Mouse (Mus musculus) heart, embryonic 13.5 days (tissue): ENCODE measurements around the gene 2900011O08Rik. TPM values are rescaled to one million over a fixed set of nuclear protein-coding genes. Genes with fewer than 3 reads are reported as not detected.

Source experiments
- ATAC-seq: fragments of 200-750 bp; cut with Nextera tagmentation; 2 replicates; pipeline ENCODE4 v1.8.0; 2017; ENCODE audit warnings: moderate TSS enrichment; ENCODE audit not compliant: insufficient number of reproducible peaks, low FRiP score, low TSS enrichment; ENCODE audit errors: extremely low read depth
- H3K27ac ChIP-seq: fragments of 300-500 bp; sonication (generic); replicated peaks from 2 replicates; pipeline ENCODE4 v1.5.1; 2015; ENCODE audit warnings: moderate library complexity, mild to moderate bottlenecking, inconsistent platforms
- H3K27me3 ChIP-seq: fragments of 300-500 bp; sonication (generic); replicated peaks from 2 replicates; pipeline ENCODE4 v1.6.1; 2015; ENCODE audit warnings: mild to moderate bottlenecking, inconsistent platforms
- H3K36me3 ChIP-seq: fragments of 300-500 bp; sonication (generic); 2 replicates; pipeline ENCODE4 v1.6.1; 2015; ENCODE audit warnings: mild to moderate bottlenecking, inconsistent platforms
- H3K4me1 ChIP-seq: fragments of 300-500 bp; sonication (generic); 2 replicates; pipeline ENCODE4 v1.6.1; 2015; ENCODE audit warnings: inconsistent platforms
- H3K4me2 ChIP-seq: fragments of 300-500 bp; sonication (generic); 2 replicates; pipeline ENCODE4 v1.6.1; 2015; ENCODE audit warnings: inconsistent platforms, mild to moderate bottlenecking, moderate library complexity
- H3K4me3 ChIP-seq: fragments of 300-500 bp; sonication (generic); 2 replicates; pipeline ENCODE4 v1.5.1; 2015; ENCODE audit warnings: moderate library complexity, mild to moderate bottlenecking, inconsistent platforms
- H3K9ac ChIP-seq: fragments of 300-500 bp; sonication (generic); 2 replicates; pipeline ENCODE4 v1.6.1; 2015; ENCODE audit warnings: inconsistent platforms, mild to moderate bottlenecking, moderate library complexity
- H3K9me3 ChIP-seq: fragments of 300-500 bp; sonication (generic); 2 replicates; pipeline ENCODE4 v1.6.1; 2016; ENCODE audit warnings: inconsistent platforms
- WGBS: fragments of 180-500 bp; shearing (Covaris S2); methylation state at CpG from one replicate; pipeline ENCODE4 v1.1.7; 2015; ENCODE audit warnings: mixed read lengths; 5-methylcytosine and 5-hydroxymethylcytosine counted together
- polyA plus RNA-seq: library from polyadenylated mRNA; unstranded; fragments of >200 nt; fragmentation: Nextera tagmentation; extraction: Ambion mirVana; gene quantifications from 2 replicates; pipeline ENCODE4 v1.2.1, GENCODE M21; 2015

Gene 2900011O08Rik
- polyA plus RNA-seq, 1 experiment from 2014 or later = 1.2 TPM

DNA sequence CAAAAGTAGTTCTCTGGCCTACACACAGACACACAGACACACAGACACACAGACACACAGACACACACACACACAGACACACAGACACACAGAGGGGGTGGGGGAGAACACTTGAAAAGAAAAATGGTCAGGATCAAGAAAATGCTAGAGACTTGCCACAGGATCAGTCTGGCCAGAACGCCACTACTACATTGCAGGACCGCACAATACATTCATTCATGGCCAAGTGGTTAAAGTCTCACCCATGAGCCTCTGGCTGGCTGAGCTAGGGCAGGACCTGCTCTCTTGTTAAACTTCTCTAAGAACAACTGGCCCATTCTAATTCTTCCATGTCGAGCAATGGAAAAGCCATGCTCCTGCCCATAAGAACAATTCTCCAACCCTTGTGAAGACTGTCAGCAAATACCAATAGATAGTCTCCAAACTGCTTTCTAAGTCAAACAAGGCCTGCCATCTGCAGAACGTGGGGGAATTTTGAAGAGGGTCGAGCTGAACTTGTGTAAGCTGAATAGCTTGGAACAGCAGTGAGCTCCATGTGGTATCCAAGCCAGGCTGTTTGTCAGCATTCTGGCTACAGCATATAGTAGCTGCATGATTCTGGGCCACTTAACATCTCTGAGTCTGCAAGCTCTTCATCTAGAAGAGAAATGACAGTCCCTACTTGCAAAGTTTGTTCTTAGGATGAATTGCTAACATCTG lies 84.2 kb downstream of the 2900011O08Rik start:
- Histone ChIP-seq H3K27ac (no peak overlapping the region), H3K4me2 (no peak overlapping the region), H3K36me3 (no peaks in the 10 kb centered on the region), H3K4me3 (no peak overlapping the region), H3K9me3 (no peaks in the 10 kb centered on the region), H3K27me3 (no peaks in the 10 kb centered on the region; the same call in 1 of the 2 replicates), H3K9ac (no peak overlapping the region), H3K4me1 (no peaks in the 10 kb centered on the region)
- no peak for ATAC-seq
- 70% methylated on average over 5 of the region's 5 CpGs for WGBS

DNA sequence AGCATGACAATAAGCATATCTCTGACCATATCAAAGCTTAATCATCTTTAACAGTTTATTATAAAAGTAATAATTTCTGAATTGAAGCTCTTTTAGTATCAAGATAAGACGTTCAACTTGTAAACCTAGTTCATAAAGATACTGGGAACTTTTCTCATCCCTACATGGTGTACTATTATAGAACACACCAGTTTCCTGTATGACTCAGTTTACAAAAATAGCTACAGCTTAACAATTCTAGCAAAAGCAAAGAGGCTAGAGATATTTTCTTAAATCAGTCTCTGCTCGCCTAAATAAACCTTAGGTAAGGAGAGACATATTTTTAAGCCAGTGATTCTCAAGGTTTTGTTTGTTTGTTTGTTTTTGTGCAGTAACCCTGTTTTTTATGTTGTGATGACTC lies 96.5 kb downstream of the 2900011O08Rik start:
- Histone ChIP-seq H3K4me2 (no peak overlapping the region), H3K4me1 (no peaks in the 10 kb centered on the region), H3K27ac (no peak overlapping the region), H3K9me3 (no peaks in the 10 kb centered on the region), H3K4me3 (no peak overlapping the region), H3K27me3 (no peaks in the 10 kb centered on the region), H3K9ac (no peak overlapping the region), H3K36me3 (no peaks in the 10 kb centered on the region)
- 52% methylated on average over 2 of the region's 2 CpGs for WGBS
- ATAC-seq = no peak

DNA sequence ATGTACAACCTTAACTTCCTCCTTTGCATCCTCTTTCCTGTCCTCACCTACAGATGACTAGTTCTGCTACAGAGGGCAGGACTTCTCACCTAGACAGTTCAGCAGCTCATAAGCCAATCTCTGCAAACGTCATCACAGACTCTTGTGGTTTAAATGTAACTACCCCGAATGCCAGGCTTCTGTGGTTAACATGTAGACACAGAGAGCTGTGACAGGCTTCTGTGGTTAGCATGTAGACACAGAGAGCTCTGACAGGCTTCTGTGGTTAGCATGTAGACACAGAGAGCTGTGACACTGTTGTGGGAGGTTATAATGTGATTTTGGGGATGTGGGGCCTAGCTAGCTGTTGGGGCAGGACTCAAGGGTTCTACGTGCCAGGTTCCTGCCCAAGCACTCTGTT lies 101.8 kb downstream of the 2900011O08Rik start:
- no peak overlapping the region for H3K27ac ChIP-seq
- no peak overlapping the region for H3K9ac ChIP-seq
- H3K4me1 ChIP-seq = no peaks in the 10 kb centered on the region
- no peak for ATAC-seq
- H3K9me3 ChIP-seq = no peaks in the 10 kb centered on the region
- H3K4me3 ChIP-seq = no peak overlapping the region
- no peak overlapping the region for H3K4me2 ChIP-seq
- 49% methylated on average over 3 of the region's 3 CpGs for WGBS
- H3K27me3 ChIP-seq = no peaks in the 10 kb centered on the region
- no peaks in the 10 kb centered on the region for H3K36me3 ChIP-seq

DNA sequence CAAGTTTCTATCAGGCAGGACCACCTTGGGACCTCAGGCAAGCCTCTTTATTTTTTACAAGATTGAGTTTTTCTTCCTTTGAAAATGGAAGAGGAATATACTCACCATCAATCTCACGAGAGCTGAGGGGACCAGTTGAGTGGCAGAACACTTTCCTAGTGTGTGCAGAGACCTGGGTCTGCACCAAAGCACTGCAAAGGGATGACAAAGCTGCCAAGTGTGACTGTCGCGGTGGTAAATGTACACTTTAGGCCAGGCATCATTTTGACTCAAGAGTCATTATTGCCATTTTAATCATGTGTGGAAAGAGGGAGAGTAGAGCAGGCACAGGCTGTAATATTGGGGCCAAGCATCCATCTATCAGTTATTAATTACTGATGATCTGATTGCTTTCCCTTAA lies 102.9 kb downstream of the 2900011O08Rik start:
- Histone ChIP-seq H3K9me3 (no peaks in the 10 kb centered on the region), H3K4me1 (no peaks in the 10 kb centered on the region), H3K27ac (no peak overlapping the region), H3K27me3 (no peaks in the 10 kb centered on the region), H3K36me3 (no peaks in the 10 kb centered on the region), H3K4me3 (no peak overlapping the region), H3K9ac (no peak overlapping the region), H3K4me2 (no peak overlapping the region)
- WGBS = 69% methylated on average over 3 of the region's 3 CpGs
- ATAC-seq = no peak

DNA sequence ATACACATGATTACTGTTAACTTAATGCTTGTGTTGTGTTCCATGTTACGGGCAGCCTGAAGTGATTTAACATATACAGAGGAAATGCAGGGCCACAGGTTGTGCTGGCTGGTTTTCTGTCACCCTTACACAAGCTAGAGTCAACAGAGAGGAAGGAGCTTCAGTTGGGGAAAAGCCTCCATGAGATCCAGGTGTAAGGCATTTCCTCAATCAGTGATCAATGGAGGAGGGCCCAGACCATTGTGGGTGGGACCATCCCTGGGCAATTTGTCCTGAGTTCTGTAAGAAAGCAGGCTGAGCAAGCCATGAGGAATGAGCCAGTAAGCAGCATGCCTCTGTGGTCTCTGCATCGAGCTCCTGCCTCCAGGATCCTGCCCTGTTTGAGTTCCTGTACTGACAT lies 105.4 kb downstream of the 2900011O08Rik start:
- H3K4me1 ChIP-seq = no peaks in the 10 kb centered on the region
- H3K9me3 ChIP-seq = no peaks in the 10 kb centered on the region
- no peak overlapping the region for H3K4me3 ChIP-seq
- H3K27ac ChIP-seq = no peak overlapping the region
- H3K36me3 ChIP-seq = no peaks in the 10 kb centered on the region
- no peak overlapping the region for H3K4me2 ChIP-seq
- H3K9ac ChIP-seq = no peak overlapping the region
- ATAC-seq = no peak
- H3K27me3 ChIP-seq = no peaks in the 10 kb centered on the region
- WGBS = 76% methylated on average over 2 of the region's 2 CpGs

DNA sequence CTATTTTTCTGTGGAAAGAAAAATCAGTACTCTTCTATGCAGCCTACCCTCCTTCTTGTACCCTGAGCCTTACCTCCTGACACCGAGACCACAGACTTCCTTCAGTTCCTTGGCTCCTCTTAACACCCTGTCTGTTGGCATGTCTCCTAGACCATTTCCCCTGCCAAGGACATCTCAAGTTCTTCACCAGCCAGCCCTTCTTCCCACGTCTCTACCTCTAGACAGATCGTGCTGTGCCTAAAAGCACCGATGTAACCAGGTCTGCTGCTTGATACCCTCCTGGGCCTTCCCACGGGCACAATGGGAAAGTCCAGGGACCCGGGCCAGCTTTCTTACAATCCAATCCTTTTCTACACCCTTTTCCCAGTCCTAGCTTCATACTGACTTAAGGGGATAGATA lies 119.5 kb downstream of the 2900011O08Rik start:
- no peaks in the 10 kb centered on the region for H3K27me3 ChIP-seq
- 82% methylated on average over 6 of the region's 6 CpGs for WGBS
- H3K4me3 ChIP-seq = no peak overlapping the region
- H3K9me3 ChIP-seq = no peaks in the 10 kb centered on the region
- H3K4me1 ChIP-seq = no peaks in the 10 kb centered on the region
- H3K4me2 ChIP-seq = no peak overlapping the region
- H3K9ac ChIP-seq = no peak overlapping the region
- no peak for ATAC-seq
- H3K36me3 ChIP-seq = peaks cover 26% of the 10 kb centered on the region
- no peak overlapping the region for H3K27ac ChIP-seq

DNA sequence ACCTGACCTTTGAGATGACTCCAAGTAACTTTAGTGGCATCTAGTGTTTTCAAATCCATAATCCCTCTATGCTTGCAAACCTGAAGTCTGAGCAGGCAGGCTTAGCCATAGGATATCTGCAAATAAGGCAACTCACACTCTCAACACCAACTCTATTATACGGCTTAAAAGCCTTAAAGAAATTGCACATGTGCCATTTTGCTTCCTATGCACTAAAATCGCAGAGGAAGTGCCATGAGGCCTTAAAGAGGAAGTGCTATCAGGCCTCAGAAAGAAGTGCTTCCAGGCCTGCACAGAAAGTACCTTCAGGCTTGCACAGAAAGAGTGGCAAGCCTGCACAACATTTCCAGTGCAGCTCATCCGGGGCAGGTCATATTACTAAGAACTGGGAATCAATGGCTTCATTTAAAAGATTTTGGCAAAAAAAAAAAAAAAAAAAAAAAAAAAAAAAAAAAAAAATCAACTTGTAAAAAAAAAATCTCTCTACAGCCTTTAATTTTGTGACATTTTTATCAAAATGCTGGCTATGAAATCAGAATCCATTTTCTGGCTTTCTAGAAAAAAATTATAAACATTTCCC lies 123.3 kb downstream of the 2900011O08Rik start:
- Histone ChIP-seq H3K4me1 (no peaks in the 10 kb centered on the region), H3K36me3 (peaks cover 61% of the 10 kb centered on the region), H3K27me3 (no peaks in the 10 kb centered on the region), H3K9ac (no peak overlapping the region), H3K27ac (no peak overlapping the region), H3K4me3 (no peak overlapping the region), H3K9me3 (no peaks in the 10 kb centered on the region), H3K4me2 (no peak overlapping the region)
- 79% methylated on average over 3 of the region's 3 CpGs for WGBS
- no peak for ATAC-seq

DNA sequence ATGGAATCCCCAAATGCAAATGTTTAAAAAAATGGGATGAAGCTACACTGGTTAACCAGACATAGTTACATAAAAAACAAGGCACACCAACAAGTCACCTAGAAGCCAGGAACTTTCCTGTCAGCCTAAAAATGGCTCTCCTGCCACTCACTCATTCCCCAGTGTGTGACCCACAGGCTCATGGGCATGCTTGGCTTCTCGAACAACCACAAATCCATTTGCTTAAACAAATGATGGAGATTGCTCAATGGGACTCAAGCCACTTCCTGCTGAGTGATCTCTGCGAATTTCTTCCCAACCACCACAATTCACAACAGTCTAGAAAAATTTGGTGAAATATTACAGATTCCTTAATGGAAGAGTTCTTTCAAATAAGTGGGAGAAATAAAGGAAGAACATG lies 124.5 kb downstream of the 2900011O08Rik start:
- ATAC-seq = no peak
- H3K4me3 ChIP-seq = no peak overlapping the region
- H3K27me3 ChIP-seq = no peaks in the 10 kb centered on the region
- no peaks in the 10 kb centered on the region for H3K4me1 ChIP-seq
- WGBS = 69% methylated on average over 2 of the region's 2 CpGs
- H3K9ac ChIP-seq = no peak overlapping the region
- no peaks in the 10 kb centered on the region for H3K9me3 ChIP-seq
- H3K27ac ChIP-seq = no peak overlapping the region
- no peak overlapping the region for H3K4me2 ChIP-seq
- peaks cover 71% of the 10 kb centered on the region for H3K36me3 ChIP-seq

DNA sequence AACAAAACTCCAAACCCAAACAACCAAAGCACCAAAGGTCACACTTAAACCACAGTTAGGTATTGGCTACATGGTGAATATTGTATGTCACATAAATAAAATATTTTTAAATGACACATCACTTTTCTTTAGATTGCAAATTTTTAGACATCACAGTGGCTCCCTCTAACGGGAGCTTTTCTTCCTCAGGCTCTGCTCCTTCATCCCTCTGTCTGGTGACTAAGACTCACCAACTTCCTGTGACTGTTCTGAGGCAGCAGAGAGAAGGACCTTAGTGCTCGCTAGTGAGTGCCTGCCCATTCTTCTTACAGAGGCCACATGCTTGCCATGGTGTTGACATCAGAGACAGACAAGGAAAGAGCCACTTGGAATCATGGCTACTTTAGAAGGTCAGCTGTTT lies 125.7 kb downstream of the 2900011O08Rik start:
- Histone ChIP-seq H3K36me3 (peaks cover 83% of the 10 kb centered on the region), H3K9ac (no peak overlapping the region)

DNA sequence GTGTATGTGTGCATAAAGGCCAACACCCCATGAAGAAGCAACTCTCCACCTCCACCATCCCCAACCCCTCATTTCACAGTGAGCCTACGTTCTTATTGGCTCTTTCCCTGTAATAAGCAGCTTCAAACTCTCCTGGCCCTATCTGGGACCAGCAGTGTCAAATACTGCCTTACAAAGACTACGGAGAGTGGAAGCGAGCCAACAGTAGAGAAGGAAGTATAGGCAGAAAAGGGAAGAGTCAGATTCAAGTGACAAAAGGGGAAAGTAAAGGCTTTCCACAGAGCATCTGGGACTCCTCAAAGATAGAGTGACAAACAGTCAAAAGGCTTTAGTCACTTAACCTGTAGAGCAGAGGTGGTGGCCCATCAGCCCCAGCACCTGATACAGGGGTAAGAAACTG lies 126.3 kb downstream of the 2900011O08Rik start:
- H3K9ac ChIP-seq = no peak overlapping the region
- peaks cover 86% of the 10 kb centered on the region for H3K36me3 ChIP-seq
- H3K4me2 ChIP-seq = no peak overlapping the region
- H3K4me1 ChIP-seq = 0 out of 2 replicates have a peak, but pooled peaks cover 4% of the 10 kb centered on the region
- no peak overlapping the region for H3K27ac ChIP-seq
- no peaks in the 10 kb centered on the region for H3K27me3 ChIP-seq
- H3K9me3 ChIP-seq = no peaks in the 10 kb centered on the region
- ATAC-seq = no peak
- H3K4me3 ChIP-seq = no peak overlapping the region
- 88% methylated on average over 3 of the region's 3 CpGs for WGBS

More for the DNA sequence above, 125.7 kb downstream of the 2900011O08Rik start:
- no peak for ATAC-seq
- Histone ChIP-seq H3K9me3 (no peaks in the 10 kb centered on the region), H3K27ac (no peak overlapping the region), H3K4me1 (no peaks in the 10 kb centered on the region), H3K4me2 (no peak overlapping the region), H3K27me3 (no peaks in the 10 kb centered on the region), H3K4me3 (no peak overlapping the region)
- WGBS = 54% methylated on average over 2 of the region's 2 CpGs

DNA sequence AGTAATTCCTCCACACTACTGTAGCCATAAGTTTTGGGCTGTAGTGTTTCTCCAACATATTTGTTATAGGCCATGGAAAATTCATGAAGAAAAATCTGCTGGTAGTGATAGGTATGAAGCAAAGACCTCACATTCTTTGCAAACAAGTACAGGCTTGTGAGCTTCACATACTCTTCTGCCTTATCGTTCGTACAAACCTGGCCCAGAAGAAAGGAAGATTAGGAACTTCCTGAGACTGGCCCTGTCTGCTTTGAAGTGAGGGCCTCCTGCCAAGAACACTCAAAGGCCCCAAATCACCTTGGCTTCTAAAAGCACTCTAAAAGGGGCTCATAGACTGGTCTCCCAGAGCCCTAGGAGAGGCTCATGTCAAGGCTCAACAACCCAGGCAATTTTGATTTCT lies 130.9 kb downstream of the 2900011O08Rik start:
- WGBS = 50% methylated on average over 2 of the region's 2 CpGs
- no peak overlapping the region for H3K27ac ChIP-seq

DNA sequence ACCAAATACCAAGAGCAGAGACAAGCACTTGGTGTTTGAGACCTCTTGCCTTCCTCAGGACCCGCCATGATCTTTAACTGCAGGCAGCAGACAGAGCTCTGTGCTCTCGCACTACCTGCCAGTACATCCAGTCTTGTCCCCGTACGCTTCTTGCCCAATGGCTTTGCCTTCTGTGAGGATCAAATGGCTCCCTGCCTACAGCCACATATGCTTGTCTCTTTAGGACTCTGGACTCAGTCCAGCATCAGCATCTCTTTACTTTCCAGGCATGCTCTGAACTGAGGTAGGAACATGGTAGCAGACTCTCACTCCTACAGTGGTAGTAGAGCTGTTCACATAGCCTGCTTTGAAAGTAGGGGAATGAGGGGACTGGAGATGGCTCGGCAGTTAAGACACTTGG lies 134.5 kb downstream of the 2900011O08Rik start:
- no peak for ATAC-seq
- Histone ChIP-seq H3K4me3 (no peak overlapping the region), H3K9ac (no peak overlapping the region), H3K4me1 (0 out of 2 replicates have a peak, but pooled peaks cover 8% of the 10 kb centered on the region), H3K27me3 (no peaks in the 10 kb centered on the region), H3K4me2 (no peak overlapping the region), H3K36me3 (peaks cover 89% of the 10 kb centered on the region), H3K9me3 (no peaks in the 10 kb centered on the region), H3K27ac (no peak overlapping the region)
- WGBS = 89% methylated on average over 5 of the region's 5 CpGs

More for the DNA sequence above, 130.9 kb downstream of the 2900011O08Rik start:
- Histone ChIP-seq H3K9ac (no peak overlapping the region), H3K27me3 (no peaks in the 10 kb centered on the region), H3K4me2 (no peak overlapping the region), H3K36me3 (peaks cover 84% of the 10 kb centered on the region), H3K4me1 (0 out of 2 replicates have a peak, but pooled peaks cover 8% of the 10 kb centered on the region), H3K4me3 (no peak overlapping the region), H3K9me3 (no peaks in the 10 kb centered on the region)
- no peak for ATAC-seq
